Mouse (Mus musculus) MEL (cell line): ENCODE data around the gene Selenoo. TPM values are rescaled to one million over a fixed set of nuclear protein-coding genes. Genes with fewer than 3 reads are reported as not detected.

ENCODE experiments used
- DNase-seq: peaks from one replicate; pipeline ENCODE4 v3.0.0; 2011; ENCODE audit warnings: low read depth, low spot score
- H3K27ac ChIP-seq: 2 replicates; pipeline ENCODE4 v1.5.1; 2012; ENCODE audit warnings: low read depth, mild to moderate bottlenecking, control low read depth, low read length, moderate library complexity; ENCODE audit not compliant: control insufficient read depth
- H3K27me3 ChIP-seq, 2 experiments: fragments of 150-350 bp in 1 of 2; sonication (generic) in 1 of 2; 2 replicates each; pipeline ENCODE4 v1.6.1; 2012; ENCODE audit warnings: low read length in 2 of 2, mild to moderate bottlenecking in 2 of 2, improper control_type of control experiment in 1 of 2, moderate library complexity in 1 of 2; ENCODE audit not compliant: insufficient read depth in 2 of 2, control insufficient read depth in 1 of 2
- H3K36me3 ChIP-seq, 2 experiments: 2 replicates each; pipeline ENCODE4 v1.6.1; 2012 to 2014; ENCODE audit warnings: low read length in 2 of 2, improper control_type of control experiment in 1 of 2, inconsistent platforms in 1 of 2, mild to moderate bottlenecking in 1 of 2; ENCODE audit not compliant: insufficient read depth in 2 of 2, control insufficient read depth in 1 of 2
- H3K4me1 ChIP-seq, 2 experiments: fragments of 150-350 bp in 1 of 2; sonication (generic) in 1 of 2; 2 replicates each; pipeline ENCODE4 v1.6.1; 2012; ENCODE audit warnings: low read length in 2 of 2, improper control_type of control experiment in 1 of 2, mild to moderate bottlenecking in 1 of 2; ENCODE audit not compliant: insufficient read depth in 2 of 2, control insufficient read depth in 1 of 2
- H3K4me3 ChIP-seq, 2 experiments: fragments of 150-350 bp in 1 of 2; sonication (generic) in 1 of 2; 2 replicates each; pipeline ENCODE4 v1.5.1; 2012; ENCODE audit warnings: low read depth in 2 of 2, low read length in 2 of 2, mild to moderate bottlenecking in 2 of 2, moderate library complexity in 2 of 2, control low read depth in 1 of 2, improper control_type of control experiment in 1 of 2; ENCODE audit not compliant: control insufficient read depth in 1 of 2, insufficient read depth in 1 of 2
- H3K79me2 ChIP-seq: 2 replicates; pipeline ENCODE4 v1.6.1; 2012; ENCODE audit warnings: mild to moderate bottlenecking, low read length, moderate library complexity; ENCODE audit not compliant: control insufficient read depth, poor library complexity, insufficient read depth
- H3K9ac ChIP-seq: 2 replicates; pipeline ENCODE4 v1.6.1; 2012; ENCODE audit warnings: low read depth, mild to moderate bottlenecking, control low read depth, low read length, moderate library complexity; ENCODE audit not compliant: control insufficient read depth, poor library complexity, severe bottlenecking
- H3K9me3 ChIP-seq: fragments of 150-350 bp; sonication (generic); replicated peaks from 2 replicates; pipeline ENCODE4 v1.6.1; 2012; ENCODE audit warnings: mild to moderate bottlenecking, low read length, improper control_type of control experiment, moderate library complexity; ENCODE audit not compliant: insufficient read depth
- BHLHE40 ChIP-seq: IDR thresholded peaks from 2 replicates; pipeline ENCODE4 v1.6.1; 2012; ENCODE audit warnings: low read depth, mild to moderate bottlenecking, inconsistent platforms, low read length, improper control_type of control experiment, borderline replicate concordance
- CHD1 ChIP-seq: IDR thresholded peaks from 2 replicates; pipeline ENCODE4 v1.6.1; 2012; ENCODE audit warnings: low read depth, mild to moderate bottlenecking, inconsistent platforms, low read length, improper control_type of control experiment
- CTCF ChIP-seq, 3 experiments: IDR thresholded peaks in 2 of 3; conservative IDR thresholded peaks in 1 of 3; 2 replicates each; pipeline ENCODE4 v1.5.1; 2011 to 2012; ENCODE audit warnings: low read length in 3 of 3, low read depth in 2 of 3, mild to moderate bottlenecking in 2 of 3, improper control_type of control experiment in 1 of 3, inconsistent platforms in 1 of 3, mixed read lengths in 1 of 3, moderate library complexity in 1 of 3; ENCODE audit not compliant: control insufficient read depth in 1 of 3, insufficient read depth in 1 of 3, poor library complexity in 1 of 3, severe bottlenecking in 1 of 3
- E2F4 ChIP-seq: IDR thresholded peaks from 2 replicates; pipeline ENCODE4 v1.6.1; 2011; ENCODE audit warnings: low read depth, low read length, improper control_type of control experiment, borderline replicate concordance
- ELF1 ChIP-seq: IDR thresholded peaks from 2 replicates; pipeline ENCODE4 v1.6.1; 2014; ENCODE audit warnings: low read depth, mild to moderate bottlenecking, inconsistent platforms, low read length, improper control_type of control experiment, moderate library complexity
- EP300 ChIP-seq, 2 experiments: IDR thresholded peaks; 2 replicates each; pipeline ENCODE4 v1.6.1; 2011; ENCODE audit warnings: improper control_type of control experiment in 2 of 2, low read length in 2 of 2, low read depth in 1 of 2, mild to moderate bottlenecking in 1 of 2
- ETS1 ChIP-seq: IDR thresholded peaks from 2 replicates; pipeline ENCODE4 v1.6.1; 2012; ENCODE audit warnings: low read depth, mild to moderate bottlenecking, inconsistent platforms, low read length, improper control_type of control experiment, moderate library complexity
- GABPA ChIP-seq: IDR thresholded peaks from 2 replicates; pipeline ENCODE4 v1.6.1; 2012; ENCODE audit warnings: low read depth, mild to moderate bottlenecking, inconsistent platforms, low read length, improper control_type of control experiment, moderate library complexity
- KAT2A ChIP-seq: conservative IDR thresholded peaks from 2 replicates; pipeline ENCODE4 v1.6.1; 2012; ENCODE audit warnings: low read depth, low read length, improper control_type of control experiment, inconsistent platforms
- MAFK ChIP-seq: IDR thresholded peaks from 2 replicates; pipeline ENCODE4 v1.6.1; 2011; ENCODE audit warnings: low read depth, mild to moderate bottlenecking, low read length, improper control_type of control experiment, borderline replicate concordance
- MAZ ChIP-seq: IDR thresholded peaks from 2 replicates; pipeline ENCODE4 v1.6.1; 2012; ENCODE audit warnings: low read depth, mild to moderate bottlenecking, inconsistent platforms, low read length, improper control_type of control experiment
- MEF2A ChIP-seq: IDR thresholded peaks from 2 replicates; pipeline ENCODE4 v1.6.1; 2014; ENCODE audit warnings: low read depth, mild to moderate bottlenecking, inconsistent platforms, low read length, improper control_type of control experiment; ENCODE audit not compliant: poor library complexity, insufficient replicate concordance, severe bottlenecking; ENCODE audit errors: extremely low read depth
- MXI1 ChIP-seq: IDR thresholded peaks from 2 replicates; pipeline ENCODE4 v1.6.1; 2011; ENCODE audit warnings: mild to moderate bottlenecking, low read depth, low read length, improper control_type of control experiment
- MYB ChIP-seq: IDR thresholded peaks from 2 replicates; pipeline ENCODE4 v1.6.1; 2011; ENCODE audit warnings: mild to moderate bottlenecking, low read depth, low read length, improper control_type of control experiment
- NRF1 ChIP-seq: IDR thresholded peaks from 2 replicates; pipeline ENCODE4 v1.6.1; 2014; ENCODE audit warnings: low read depth, mild to moderate bottlenecking, inconsistent platforms, low read length, improper control_type of control experiment, moderate library complexity; ENCODE audit not compliant: poor library complexity, insufficient read depth, severe bottlenecking
- RAD21 ChIP-seq: IDR thresholded peaks from 2 replicates; pipeline ENCODE4 v1.6.1; 2011; ENCODE audit warnings: mild to moderate bottlenecking, low read depth, low read length, improper control_type of control experiment
- RCOR1 ChIP-seq: IDR thresholded peaks from 2 replicates; pipeline ENCODE4 v1.6.1; 2012; ENCODE audit warnings: low read depth, mild to moderate bottlenecking, inconsistent platforms, low read length, improper control_type of control experiment
- SIN3A ChIP-seq: IDR thresholded peaks from 2 replicates; pipeline ENCODE4 v1.6.1; 2012; ENCODE audit warnings: low read length, improper control_type of control experiment, inconsistent platforms
- SMC3 ChIP-seq: IDR thresholded peaks from 2 replicates; pipeline ENCODE4 v1.6.1; 2011; ENCODE audit warnings: low read depth, low read length, improper control_type of control experiment
- TAL1 ChIP-seq: IDR thresholded peaks from 2 replicates; pipeline ENCODE4 v1.6.1; 2012; ENCODE audit warnings: mild to moderate bottlenecking, inconsistent platforms, low read length, moderate library complexity, mixed read lengths
- TCF12 ChIP-seq: IDR thresholded peaks from 2 replicates; pipeline ENCODE4 v1.6.1; 2014; ENCODE audit warnings: low read depth, mild to moderate bottlenecking, inconsistent platforms, low read length, improper control_type of control experiment, moderate library complexity
- UBTF ChIP-seq: IDR thresholded peaks from 2 replicates; pipeline ENCODE4 v1.6.1; 2012; ENCODE audit warnings: low read depth, mild to moderate bottlenecking, inconsistent platforms, low read length, improper control_type of control experiment, moderate library complexity, borderline replicate concordance; ENCODE audit not compliant: insufficient read depth
- USF2 ChIP-seq, 2 experiments: IDR thresholded peaks; 2 replicates each; pipeline ENCODE4 v1.6.1; 2011 to 2012; ENCODE audit warnings: improper control_type of control experiment in 2 of 2, low read length in 2 of 2, borderline replicate concordance in 1 of 2, inconsistent platforms in 1 of 2, low read depth in 1 of 2, mild to moderate bottlenecking in 1 of 2; ENCODE audit not compliant: insufficient read depth in 1 of 2
- ZC3H11A ChIP-seq: IDR thresholded peaks from 2 replicates; pipeline ENCODE4 v1.6.1; 2012; ENCODE audit warnings: low read depth, mild to moderate bottlenecking, inconsistent platforms, low read length, improper control_type of control experiment
- ZKSCAN1 ChIP-seq: IDR thresholded peaks from 2 replicates; pipeline ENCODE4 v1.6.1; 2012; ENCODE audit warnings: low read depth, mild to moderate bottlenecking, inconsistent platforms, low read length, improper control_type of control experiment, moderate library complexity
- ZMIZ1 ChIP-seq: IDR thresholded peaks from 2 replicates; pipeline ENCODE4 v1.6.1; 2012; ENCODE audit warnings: low read depth, mild to moderate bottlenecking, inconsistent platforms, low read length, improper control_type of control experiment, moderate library complexity
- ZNF384 ChIP-seq: IDR thresholded peaks from 2 replicates; pipeline ENCODE4 v1.6.1; 2012; ENCODE audit warnings: low read depth, mild to moderate bottlenecking, inconsistent platforms, low read length, improper control_type of control experiment
- polyA plus RNA-seq, 2 experiments: library from polyadenylated mRNA; stranded (reverse) in 1 of 2; unstranded in 1 of 2; fragments of >175 nt in 1 of 2; fragments of >200 nt in 1 of 2; gene quantifications; 2 replicates each; pipeline versions ENCODE4 v1.2.1 to v1.2.4; 2012; ENCODE audit warnings: low replicate concordance in 2 of 2, low read depth in 1 of 2; ENCODE audit not compliant: insufficient read length in 2 of 2, insufficient read depth in 1 of 2, missing spikeins in 1 of 2
- total RNA-seq: library from RNA; depleted of rRNA; stranded (reverse); fragments of 300-350 nt; gene quantifications from 2 replicates; pipeline ENCODE4 v1.2.3, GENCODE M21; 2012

Selenoo gene
- total and polyA plus RNA-seq, 3 experiments, result 16.6 to 17.3 TPM; not detected in 1

- H3K4me1 ChIP-seq, result peaks cover 0 to 13% of the 10 kb centered on the region in 2 experiments; a peak in 3 of 4 replicates
- H3K79me2 ChIP-seq, result peaks cover 36% of the 10 kb centered on the region
- peaks cover 1 to 16% of the 10 kb centered on the region in 2 experiments for H3K36me3 ChIP-seq
- DNase-seq, result peak; percentile 41
- H3K9me3 ChIP-seq, result no peaks in the 10 kb centered on the region
- no peaks in the 10 kb centered on the region for H3K27me3 ChIP-seq
- no peak overlapping the region for H3K4me3 ChIP-seq
- H3K9ac ChIP-seq, result no peak overlapping the region
- no peak overlapping the region for H3K27ac ChIP-seq
- TF ChIP-seq USF2 (IDR thresholded peaks at IDR 0.05; ENCODE audit: borderline replicate concordance in 1 of 2, insufficient read depth in 1 of 2, low read depth in 1 of 2, low read length in 2 of 2), result no peak
- peak in 2 of 3 experiments; percentile 41 to 51; a peak in 4 of 6 replicates for TF ChIP-seq CTCF (IDR thresholded peaks at IDR 0.05 in 2 of 3, conservative IDR thresholded peaks at IDR 0.05 in 1 of 3; ENCODE audit: control insufficient read depth in 1 of 3, insufficient read depth in 1 of 3, low read depth in 2 of 3, low read length in 3 of 3, poor library complexity in 1 of 3, severe bottlenecking in 1 of 3)
- TF ChIP-seq ZC3H11A, result peak; percentile 31
- TF ChIP-seq SIN3A, result peak; percentile 23; the same call in 1 of the 2 replicates
- no peak for TF ChIP-seq ZNF384
- peak; percentile 43 for TF ChIP-seq RAD21
- peak; percentile 44 for TF ChIP-seq SMC3
- no peak for TF ChIP-seq RCOR1
- no peak for TF ChIP-seq NRF1
Measured at GRCm38 (mm10) chr15:89118007-89118406, 29.1 kb downstream of the Selenoo start.

DNA sequence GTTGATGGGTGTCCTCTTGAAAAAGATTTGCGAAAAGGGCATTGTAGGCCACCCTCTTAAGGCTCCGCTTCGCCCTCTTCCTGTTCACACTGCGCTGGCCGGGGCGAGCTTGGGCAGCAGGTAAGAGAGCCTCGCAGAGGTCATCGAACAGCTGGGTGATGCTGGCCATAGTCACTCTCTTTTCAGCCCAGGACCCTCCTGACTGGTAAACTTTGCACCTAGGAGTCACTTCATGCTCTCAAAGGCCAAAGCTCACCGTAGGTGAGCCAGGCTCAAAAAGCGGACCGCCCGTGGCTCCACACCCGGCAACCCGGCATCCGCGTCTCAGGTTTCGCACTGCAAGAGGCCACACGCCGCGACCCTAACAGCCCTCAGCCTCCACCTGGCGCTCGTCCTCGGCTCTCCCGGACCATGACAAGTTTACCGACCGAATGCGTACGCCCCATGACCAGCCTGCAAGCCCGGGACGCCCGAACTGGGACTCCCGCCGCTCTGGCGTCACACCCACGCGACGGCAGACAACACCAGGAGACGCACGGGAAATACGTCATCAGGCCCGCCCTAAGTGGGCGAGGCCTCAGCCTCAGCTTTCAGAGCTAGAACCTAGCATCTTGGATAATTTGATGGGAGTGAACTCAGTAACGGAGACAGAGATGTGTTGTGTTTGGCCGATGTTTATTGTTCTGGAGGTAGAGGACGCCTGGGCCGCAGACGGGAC lies 33.9 kb downstream of the Selenoo start, which contains the start of gene Tubgcp6:
Tubgcp6 (minus strand) TSS at position 464 of the 718 bp plus-strand sequence.
- Histone ChIP-seq H3K27me3 (no peaks in the 10 kb centered on the region), H3K9ac (peak within 1 kb of the TSS; percentile 88), H3K4me3 (peak within 1 kb of the TSS; percentile 61 to 87), H3K27ac (peak within 1 kb of the TSS; percentile 6), H3K36me3 (peaks cover 0 to 14% of the 10 kb centered on the region in 2 experiments; a peak in 3 of 4 replicates), H3K9me3 (no peaks in the 10 kb centered on the region), H3K4me1 (peaks cover 0 to 18% of the 10 kb centered on the region in 2 experiments; a peak in 3 of 4 replicates), H3K79me2 (peaks cover 35% of the 10 kb centered on the region)
- peak; percentile 93 for DNase-seq
- TF ChIP-seq GABPA (no peak), BHLHE40 (no peak), TAL1 (no peak), CTCF (IDR thresholded peaks at IDR 0.05 in 2 of 3, conservative IDR thresholded peaks at IDR 0.05 in 1 of 3; ENCODE audit: control insufficient read depth in 1 of 3, insufficient read depth in 1 of 3, low read depth in 2 of 3, low read length in 3 of 3, poor library complexity in 1 of 3, severe bottlenecking in 1 of 3) (no peak), MEF2A (no peak), RAD21 (no peak), MYB (no peak), ELF1 (peak; percentile 57; the same call in 1 of the 2 replicates), TCF12 (0 out of 2 replicates have a peak, but pooled peaks have one; percentile 39), CHD1 (no peak), RCOR1 (no peak), MXI1 (peak; percentile 78), SMC3 (no peak), ZMIZ1 (peak; percentile 73; the same call in 1 of the 2 replicates), MAFK (no peak), UBTF (no peak), EP300 (IDR thresholded peaks at IDR 0.05; ENCODE audit: low read depth in 1 of 2, low read length in 2 of 2) (no peak), MAZ (peak; percentile 29; the same call in 1 of the 2 replicates), E2F4 (peak; percentile 92; the same call in 1 of the 2 replicates), ZC3H11A (no peak), SIN3A (peak; percentile 97), KAT2A (no peak; the same call in 1 of the 2 replicates), ETS1 (no peak; the same call in 1 of the 2 replicates), ZKSCAN1 (no peak)
